Mouse (Mus musculus) lung, postnatal 25 days (tissue): ENCODE measurements at regions not wholly inside any gene's neighbourhood (a gene's known extent, or its start where the extent isn't known, plus 50 kb on each side); places are given as distances from the start of the nearest gene placed in this dataset.

Experiments
- DNase-seq: peaks from one replicate; pipeline ENCODE4 v3.0.0; 2022; ENCODE audit warnings: low spot score

DNA sequence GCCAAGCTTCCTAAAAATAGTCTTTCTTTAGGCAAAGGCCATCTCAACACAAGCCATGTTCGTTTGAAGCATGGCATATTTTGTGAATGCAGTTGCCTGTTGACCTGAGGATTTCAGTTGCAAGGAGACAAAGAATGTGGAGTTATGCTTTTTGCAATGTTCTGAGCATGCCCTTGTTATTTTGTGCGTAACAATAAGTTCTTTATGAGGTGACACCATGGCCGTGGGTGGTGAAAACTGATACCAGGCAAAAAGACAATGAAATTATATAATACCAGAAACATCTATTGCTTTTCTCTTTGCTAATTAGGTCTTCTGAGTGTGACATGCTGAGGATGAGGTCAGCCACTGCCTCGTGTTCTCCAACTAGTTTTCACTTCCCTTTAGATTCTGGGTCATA, 236.4 kb downstream of the Ttc32 start:
- DNase-seq, result no peak

GRCm38 (mm10) chr12:9271484-9271883, 241.7 kb downstream of the Ttc32 start:
- no peak for DNase-seq

- DNase-seq, result no peak
Observed at GRCm38 (mm10) chr12:9274181-9274580, 244.4 kb downstream of the Ttc32 start.

GRCm38 (mm10) chr12:9275697-9276096, 245.9 kb downstream of the Ttc32 start:
- no peak for DNase-seq

- DNase-seq, result no peak
Observed at GRCm38 (mm10) chr12:9278735-9279134, 248.9 kb downstream of the Ttc32 start.

- no peak for DNase-seq
Observed at GRCm38 (mm10) chr12:9279893-9280605, 250.3 kb downstream of the Ttc32 start.

GRCm38 (mm10) chr12:9287271-9287670, 257.5 kb downstream of the Ttc32 start:
- no peak for DNase-seq

DNA sequence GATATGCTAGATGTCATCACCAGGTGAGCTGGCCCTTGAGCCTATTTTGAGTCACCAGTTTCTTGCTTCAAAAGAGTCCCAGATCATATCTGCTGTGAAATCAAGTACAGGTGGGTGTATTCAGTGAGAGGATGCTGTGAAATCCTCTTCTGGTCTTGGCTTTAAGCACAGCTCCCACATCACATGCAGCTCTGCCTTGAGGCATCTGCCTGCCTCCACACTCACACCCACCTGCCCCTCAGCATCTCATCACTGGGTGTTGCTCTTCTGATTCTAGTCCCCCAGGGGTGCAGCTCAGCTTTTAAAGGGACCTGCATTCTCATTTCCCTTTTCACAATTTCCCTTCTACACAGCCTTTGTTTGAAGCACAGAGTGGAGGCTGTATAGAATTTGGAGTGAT, 262.9 kb downstream of the Ttc32 start:
- DNase-seq, result no peak

- DNase-seq, result no peak
Observed at GRCm38 (mm10) chr12:9295211-9295610, 265.4 kb downstream of the Ttc32 start.

DNA sequence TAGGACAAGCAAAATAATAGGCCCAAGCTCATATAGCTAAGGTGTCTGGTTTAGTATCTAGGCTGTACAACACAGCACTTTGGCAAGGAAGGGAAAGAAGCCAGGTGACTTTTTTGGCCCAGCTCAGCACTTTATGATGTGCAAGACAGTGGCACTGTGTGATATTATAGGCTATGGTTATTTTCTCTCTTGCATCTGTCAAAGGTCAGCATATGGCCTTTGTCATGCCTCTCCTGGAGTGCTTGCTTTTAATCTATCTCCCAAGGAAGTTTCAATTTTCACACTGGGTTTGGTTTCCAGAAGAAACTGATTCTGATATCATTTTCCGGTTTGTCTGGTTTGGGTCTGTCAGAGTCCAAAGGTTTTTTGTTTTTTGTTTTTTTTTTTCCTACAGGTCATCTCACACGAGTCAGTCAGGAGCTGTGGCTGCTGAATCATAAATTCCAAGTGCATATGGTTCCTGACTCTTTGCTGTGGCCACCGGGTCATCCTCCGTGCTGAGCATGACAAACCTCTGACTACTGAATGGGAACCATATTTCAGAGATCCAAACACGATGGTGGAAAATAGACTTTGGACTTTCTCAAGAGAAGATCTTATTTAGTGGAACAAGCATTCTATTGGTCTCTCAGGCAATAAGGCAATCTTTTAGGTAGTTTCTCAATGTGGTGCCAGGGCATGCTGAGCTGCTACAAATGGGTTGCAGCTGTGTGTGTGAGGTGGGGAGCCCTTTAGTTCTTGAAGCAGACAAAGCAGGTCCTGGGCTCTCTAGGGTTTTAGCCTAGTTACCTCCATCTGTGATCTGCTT, 269.3 kb downstream of the Ttc32 start:
- no peak for DNase-seq

DNA sequence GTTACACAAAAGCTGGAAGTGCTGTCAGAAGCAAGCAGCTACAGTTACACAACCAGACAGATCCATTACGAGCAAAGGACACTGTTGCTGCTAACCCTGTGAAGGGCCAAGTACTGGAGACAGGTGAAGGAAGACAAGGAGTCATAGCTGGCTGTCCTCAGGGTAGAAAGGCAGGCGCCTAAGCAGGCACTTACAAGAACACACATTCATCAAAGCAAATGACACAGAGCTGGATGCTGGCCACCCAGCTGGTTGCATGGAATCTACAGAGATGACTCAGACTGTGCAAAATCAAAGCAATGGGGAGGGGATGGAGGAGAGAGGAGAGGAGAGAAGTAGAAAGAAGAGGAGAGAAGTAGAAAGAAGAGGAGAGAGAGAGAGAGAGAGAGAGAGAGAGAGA, 265.8 kb upstream of the Osr1 start:
- DNase-seq, result peak; percentile 43

DNA sequence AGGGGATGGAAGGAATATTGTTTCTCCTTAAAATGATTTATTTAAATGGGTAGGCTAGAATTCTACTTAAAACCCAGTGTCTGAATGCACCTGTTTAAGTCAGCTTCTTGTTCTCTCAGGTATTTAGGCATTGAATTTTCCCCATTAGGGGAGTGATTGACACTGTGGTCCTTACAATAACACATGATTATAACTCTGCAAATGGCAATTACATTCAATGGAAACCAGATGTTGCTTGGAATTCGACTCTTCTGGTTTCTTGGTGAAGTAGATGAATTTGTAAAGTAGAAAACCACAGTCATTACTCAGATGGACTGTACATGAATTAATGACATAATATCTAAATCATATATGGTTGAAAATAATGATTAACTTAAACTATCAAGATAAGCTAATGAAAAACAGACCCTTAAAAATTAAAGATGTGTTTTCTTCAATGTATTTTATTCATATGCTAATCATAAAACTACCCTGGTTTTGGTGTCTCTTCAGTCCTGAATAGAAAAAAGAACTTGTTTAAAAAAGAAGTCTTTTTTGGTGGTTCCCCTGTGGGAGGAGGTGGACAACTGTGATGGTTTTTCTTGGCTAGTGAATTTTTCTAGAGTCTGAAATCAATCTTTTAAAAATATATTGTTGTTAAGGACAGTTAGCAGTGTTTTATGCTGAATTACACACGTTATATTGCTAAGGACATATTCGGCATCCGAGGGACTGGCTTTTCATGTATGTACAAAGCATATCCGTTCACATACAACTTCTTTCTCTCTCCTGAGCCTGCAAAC, 231.8 kb upstream of the Osr1 start:
- no peak for DNase-seq

GRCm38 (mm10) chr12:9338801-9339231, 231.1 kb upstream of the Osr1 start:
- DNase-seq, result no peak

GRCm38 (mm10) chr12:9340769-9341168, 229.1 kb upstream of the Osr1 start:
- DNase-seq, result no peak

- no peak for DNase-seq
Observed at GRCm38 (mm10) chr12:9345359-9345758, 224.6 kb upstream of the Osr1 start.

GRCm38 (mm10) chr12:9355512-9355911, 214.4 kb upstream of the Osr1 start:
- no peak for DNase-seq

- DNase-seq, result no peak
Observed at GRCm38 (mm10) chr12:9357856-9358255, 212.1 kb upstream of the Osr1 start.

- no peak for DNase-seq
Observed at GRCm38 (mm10) chr12:9358872-9359271, 211.0 kb upstream of the Osr1 start.

GRCm38 (mm10) chr12:9365931-9366330, 204.0 kb upstream of the Osr1 start:
- DNase-seq, result no peak

DNA sequence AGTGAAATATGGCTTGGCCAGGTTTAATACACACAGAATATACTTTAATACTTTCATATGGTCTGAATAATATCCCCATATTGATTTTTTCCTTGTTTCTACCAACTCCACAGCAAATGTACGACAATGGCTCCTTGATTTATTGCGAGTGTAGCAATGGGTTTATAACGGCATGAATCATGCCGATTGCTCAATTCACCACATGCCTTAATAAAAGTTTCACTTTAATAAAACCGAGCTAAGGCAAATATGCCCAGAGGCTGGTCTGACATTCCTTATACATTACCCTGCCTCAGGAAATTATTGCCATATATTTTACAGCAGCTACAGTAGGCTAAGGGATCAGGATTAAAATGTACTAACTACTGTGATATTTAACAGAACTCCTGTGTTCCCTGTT, 201.2 kb upstream of the Osr1 start:
- no peak for DNase-seq

DNA sequence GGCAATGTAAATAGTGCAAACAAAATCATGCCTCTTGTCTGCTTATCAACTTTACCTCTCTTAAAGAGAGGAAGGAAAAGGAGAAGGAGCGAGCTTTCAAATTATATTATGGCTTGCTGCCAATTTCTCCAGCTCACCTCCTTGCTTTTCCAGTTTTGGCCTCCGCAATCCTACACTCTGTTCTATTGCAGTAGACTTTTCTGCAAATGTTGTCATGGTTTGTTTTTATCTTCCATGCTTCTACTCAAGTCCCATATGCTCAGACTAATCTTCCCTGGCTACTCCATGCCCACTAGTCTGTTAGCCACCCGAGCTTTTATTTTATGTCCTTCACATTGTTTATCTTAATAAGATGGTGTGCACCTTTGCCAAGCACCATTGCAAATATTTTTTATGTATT, 168.0 kb upstream of the Osr1 start:
- DNase-seq, result no peak

DNA sequence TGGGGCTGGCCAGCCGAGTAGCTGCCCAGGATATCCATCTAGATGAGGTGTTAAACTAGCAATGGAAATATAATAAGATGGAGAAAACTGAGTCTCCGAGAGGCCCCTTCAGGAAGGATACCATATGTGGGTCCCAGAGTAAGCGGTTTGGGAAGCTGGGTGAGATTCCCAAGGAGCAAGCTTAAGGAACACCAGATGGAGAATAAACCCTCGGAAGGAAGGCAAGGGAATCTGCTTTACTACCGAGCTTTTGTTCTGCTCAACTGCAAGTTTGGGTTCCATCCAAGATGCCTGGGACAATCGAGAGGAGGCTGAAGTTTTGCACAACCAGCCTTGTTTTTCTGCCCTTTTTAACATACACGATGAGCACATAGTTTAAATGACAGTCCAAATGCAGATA, 164.9 kb upstream of the Osr1 start:
- no peak for DNase-seq

DNA sequence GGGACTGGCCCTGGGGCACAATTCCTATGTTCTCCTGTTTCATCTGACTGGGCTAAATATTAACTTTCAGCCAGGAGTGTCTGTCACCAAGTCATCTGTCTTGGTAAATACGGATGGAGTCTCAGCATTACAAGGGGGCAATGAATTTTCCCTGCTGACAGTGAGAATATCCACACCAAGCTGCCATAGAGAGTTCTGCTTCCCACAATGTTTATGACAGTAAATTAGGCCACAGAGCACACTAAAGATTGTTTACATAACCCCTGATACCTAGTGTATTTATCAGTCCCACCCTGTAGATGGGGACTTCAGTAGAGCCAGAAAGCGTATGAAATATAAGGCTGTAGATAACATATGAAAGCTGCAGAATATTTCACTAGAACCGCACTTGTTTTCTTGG, 150.6 kb upstream of the Osr1 start:
- no peak for DNase-seq
